Mouse (Mus musculus): ENCODE results near the gene Taf1d. TPM values are rescaled to one million over a fixed set of nuclear protein-coding genes. Genes with fewer than 3 reads are reported as not detected.
A peak's percentile ranks its signal among the peaks of the same experiment; 100 is the strongest.

The Taf1d gene
- total and polyA plus RNA-seq, 3 experiments, result 298 to 860 (median 548) TPM

GRCm38 (mm10) chr9:15279649-15280490, 26.1 kb upstream of the Taf1d start, which contains the start of gene Med17:
TSS of gene Med17 (minus strand) at chr9:15279931.
- Histone ChIP-seq H3K27me3 (ENCODE audit: control insufficient read depth in 1 of 2, insufficient read depth in 2 of 2, low read length in 2 of 2) (no peaks in the 10 kb centered on the region), H3K36me3 (ENCODE audit: control insufficient read depth in 1 of 2, insufficient read depth in 2 of 2, low read length in 2 of 2) (peaks cover 23 to 24% of the 10 kb centered on the region in 2 experiments), H3K27ac (ENCODE audit: control insufficient read depth, low read depth, low read length) (peak within 1 kb of the TSS; percentile 77), H3K4me1 (ENCODE audit: control insufficient read depth in 1 of 2, insufficient read depth in 2 of 2, low read length in 2 of 2) (peaks cover 10 to 25% of the 10 kb centered on the region in 2 experiments), H3K4me3 (ENCODE audit: control insufficient read depth in 1 of 2, insufficient read depth in 1 of 2, low read depth in 2 of 2, low read length in 2 of 2) (peak within 1 kb of the TSS; percentile 60 to 75), H3K9me3 (replicated peaks; ENCODE audit: insufficient read depth, low read length) (no peaks in the 10 kb centered on the region), H3K9ac (ENCODE audit: control insufficient read depth, low read depth, low read length, poor library complexity, severe bottlenecking) (peak within 1 kb of the TSS; percentile 76), H3K79me2 (ENCODE audit: control insufficient read depth, insufficient read depth, low read length, poor library complexity) (peaks cover 32% of the 10 kb centered on the region)
- DNase-seq (ENCODE audit: low read depth, low spot score), result peak; percentile 100
- 0 out of 2 replicates have a peak, but pooled peaks have one; percentile 30 for TF ChIP-seq JUND (IDR thresholded peaks at IDR 0.05; ENCODE audit: low read depth, low read length)
- peak; percentile 94; the same call in 1 of the 2 replicates for TF ChIP-seq NRF1 (IDR thresholded peaks at IDR 0.05; ENCODE audit: insufficient read depth, low read depth, low read length, poor library complexity, severe bottlenecking)
- peak; percentile 99 for TF ChIP-seq ELF1 (IDR thresholded peaks at IDR 0.05; ENCODE audit: low read depth, low read length)
- peak; percentile 97 for TF ChIP-seq SIN3A (IDR thresholded peaks at IDR 0.05; ENCODE audit: low read length)
- TF ChIP-seq RAD21 (IDR thresholded peaks at IDR 0.05; ENCODE audit: low read depth, low read length), result no peak; the same call in 1 of the 2 replicates
- TF ChIP-seq POLR2A (IDR thresholded peaks at IDR 0.05; ENCODE audit: control insufficient read depth in 1 of 2, insufficient read depth in 1 of 2, low read depth in 1 of 2, low read length in 2 of 2, poor library complexity in 1 of 2), result peak; percentile 100
- TF ChIP-seq POLR2AphosphoS2 (IDR thresholded peaks at IDR 0.05; ENCODE audit: low read length), result peak; percentile 99
- TF ChIP-seq NELFE (IDR thresholded peaks at IDR 0.05; ENCODE audit: low read depth, low read length), result peak; percentile 100
- TF ChIP-seq E2F4 (IDR thresholded peaks at IDR 0.05; ENCODE audit: borderline replicate concordance, low read depth, low read length), result no peak
- TF ChIP-seq POLR2AphosphoS5 (IDR thresholded peaks at IDR 0.05; ENCODE audit: borderline replicate concordance, low read depth, low read length), result peak; percentile 93; the same call in 1 of the 2 replicates
- TF ChIP-seq USF1 (IDR thresholded peaks at IDR 0.05; ENCODE audit: low read depth, low read length), result peak; percentile 91
- TF ChIP-seq CHD2 (IDR thresholded peaks at IDR 0.05; ENCODE audit: low read length), result no peak
- no peak for TF ChIP-seq GABPA (IDR thresholded peaks at IDR 0.05; ENCODE audit: low read depth, low read length)
- TF ChIP-seq MEF2A (IDR thresholded peaks at IDR 0.05; ENCODE audit: extremely low read depth, insufficient replicate concordance, low read depth, low read length, poor library complexity, severe bottlenecking), result 0 out of 2 replicates have a peak, but pooled peaks have one; percentile 46
- TF ChIP-seq ZC3H11A (IDR thresholded peaks at IDR 0.05; ENCODE audit: low read depth, low read length), result no peak
- peak; percentile 100 for TF ChIP-seq BHLHE40 (IDR thresholded peaks at IDR 0.05; ENCODE audit: borderline replicate concordance, low read depth, low read length)
- peak; percentile 99 for TF ChIP-seq MXI1 (IDR thresholded peaks at IDR 0.05; ENCODE audit: low read depth, low read length)
- TF ChIP-seq RCOR1 (IDR thresholded peaks at IDR 0.05; ENCODE audit: low read depth, low read length), result peak; percentile 53
- TF ChIP-seq GATA1 (IDR thresholded peaks at IDR 0.05; ENCODE audit: low read depth, low read length), result peak; percentile 47; the same call in 1 of the 2 replicates
- TF ChIP-seq KAT2A (conservative IDR thresholded peaks at IDR 0.05; ENCODE audit: low read depth, low read length), result peak; percentile 96
- peak; percentile 93 for TF ChIP-seq MAX (IDR thresholded peaks at IDR 0.05; ENCODE audit: low read length)
- TF ChIP-seq TBP (IDR thresholded peaks at IDR 0.05; ENCODE audit: low read depth, low read length), result peak; percentile 95
- no peak for TF ChIP-seq TAL1 (IDR thresholded peaks at IDR 0.05; ENCODE audit: low read length)
- TF ChIP-seq ETS1 (IDR thresholded peaks at IDR 0.05; ENCODE audit: low read depth, low read length), result peak; percentile 86
- peak; percentile 98 for TF ChIP-seq MYC (IDR thresholded peaks at IDR 0.05; ENCODE audit: low read depth, low read length)
- TF ChIP-seq ZMIZ1 (IDR thresholded peaks at IDR 0.05; ENCODE audit: low read depth, low read length), result peak; percentile 98
- peak; percentile 12; the same call in 1 of the 2 replicates for TF ChIP-seq SMC3 (IDR thresholded peaks at IDR 0.05; ENCODE audit: low read depth, low read length)
- no peak for TF ChIP-seq CTCF (IDR thresholded peaks at IDR 0.05 in 2 of 3, conservative IDR thresholded peaks at IDR 0.05 in 1 of 3; ENCODE audit: control insufficient read depth in 1 of 3, insufficient read depth in 1 of 3, low read depth in 2 of 3, low read length in 3 of 3, poor library complexity in 1 of 3, severe bottlenecking in 1 of 3)
- TF ChIP-seq CHD1 (IDR thresholded peaks at IDR 0.05; ENCODE audit: low read depth, low read length), result no peak
- peak; percentile 91 for TF ChIP-seq TCF12 (IDR thresholded peaks at IDR 0.05; ENCODE audit: low read depth, low read length)
- TF ChIP-seq HCFC1 (IDR thresholded peaks at IDR 0.05; ENCODE audit: low read depth, low read length), result peak; percentile 98
- 0 out of 2 replicates have a peak, but pooled peaks have one; percentile 50 for TF ChIP-seq UBTF (IDR thresholded peaks at IDR 0.05; ENCODE audit: borderline replicate concordance, insufficient read depth, low read depth, low read length)
- peak; percentile 46 to 51; a peak in 3 of 4 replicates for TF ChIP-seq EP300 (IDR thresholded peaks at IDR 0.05; ENCODE audit: low read depth in 1 of 2, low read length in 2 of 2)

Data from MEL (cell line).